Mouse (Mus musculus): ENCODE measurements at regions not wholly inside any gene's neighbourhood (a gene's known extent, or its start where the extent isn't known, plus 50 kb on each side); places are given as distances from the start of the nearest gene placed in this dataset.
A peak's percentile ranks its signal among the peaks of the same experiment; 100 is the strongest.

DNA sequence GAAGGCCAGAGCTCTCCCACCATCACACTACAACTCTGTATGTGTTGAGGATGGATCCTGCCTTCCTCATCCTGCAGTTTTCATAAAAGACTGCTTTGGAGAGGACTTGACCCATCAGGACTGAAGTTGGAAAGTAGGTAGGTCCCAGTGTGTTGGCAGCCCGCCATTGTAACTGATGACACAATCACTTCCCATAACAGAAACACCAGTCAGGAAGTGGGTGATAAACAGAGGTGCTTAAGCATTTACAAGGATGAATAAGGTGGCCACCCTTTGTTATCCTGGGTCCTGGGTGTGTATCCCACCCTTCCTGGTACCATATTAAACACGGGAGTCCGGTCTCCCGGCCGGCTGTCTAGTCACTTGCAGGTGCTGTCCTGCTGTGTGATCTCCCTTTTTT lies 118.3 kb downstream of the Snx10 start:
- no peak for DNase-seq

- DNase-seq, result no peak
These were observed 125.1 kb downstream of the Snx10 start for GRCm38 (mm10) chr6:51648813-51649212.

GRCm38 (mm10) chr6:51653753-51654152 lies 130.1 kb downstream of the Snx10 start:
- no peak for DNase-seq

GRCm38 (mm10) chr6:51654991-51655390 lies 131.3 kb downstream of the Snx10 start:
- no peak for DNase-seq

GRCm38 (mm10) chr6:51656078-51656477 lies 132.4 kb downstream of the Snx10 start:
- DNase-seq, result no peak

DNA sequence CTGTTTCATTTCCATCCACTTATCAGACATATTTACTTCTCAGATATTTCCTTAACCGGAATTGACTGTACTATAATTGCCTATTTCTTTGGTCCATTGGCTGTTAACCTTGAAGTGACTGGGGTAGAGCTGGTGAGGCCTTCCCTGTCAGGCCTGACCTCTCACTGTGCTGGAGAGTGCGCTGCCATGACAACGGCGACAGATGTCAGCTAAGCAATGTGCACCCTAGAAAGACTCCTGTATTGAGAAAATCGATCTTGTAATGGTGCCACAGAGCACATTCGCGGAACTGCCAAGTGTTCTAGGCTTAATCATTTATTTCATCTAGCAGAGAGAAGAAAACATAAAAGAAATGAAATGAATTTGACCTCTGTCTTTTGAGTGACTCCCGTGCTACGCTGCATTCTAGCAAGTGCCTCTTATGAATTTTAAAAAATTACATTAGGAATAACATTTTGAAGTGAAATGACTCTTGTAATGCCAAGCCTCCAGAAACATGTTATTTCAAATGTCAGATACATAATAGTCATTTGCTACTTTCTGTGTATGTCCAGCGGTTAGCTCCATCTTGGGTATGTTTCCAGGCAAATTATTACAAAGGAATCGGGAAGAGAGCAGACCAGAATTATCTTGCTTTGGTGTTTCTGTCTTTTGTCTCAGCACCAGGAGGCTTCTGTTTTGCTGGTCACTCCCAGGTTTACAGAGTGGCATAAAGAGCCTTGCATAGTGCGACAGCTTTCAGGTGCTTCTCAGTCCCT lies 133.4 kb downstream of the Snx10 start:
- peak; percentile 70 for DNase-seq

GRCm38 (mm10) chr6:51658360-51658759 lies 134.7 kb downstream of the Snx10 start:
- peak; percentile 70 for DNase-seq

DNA sequence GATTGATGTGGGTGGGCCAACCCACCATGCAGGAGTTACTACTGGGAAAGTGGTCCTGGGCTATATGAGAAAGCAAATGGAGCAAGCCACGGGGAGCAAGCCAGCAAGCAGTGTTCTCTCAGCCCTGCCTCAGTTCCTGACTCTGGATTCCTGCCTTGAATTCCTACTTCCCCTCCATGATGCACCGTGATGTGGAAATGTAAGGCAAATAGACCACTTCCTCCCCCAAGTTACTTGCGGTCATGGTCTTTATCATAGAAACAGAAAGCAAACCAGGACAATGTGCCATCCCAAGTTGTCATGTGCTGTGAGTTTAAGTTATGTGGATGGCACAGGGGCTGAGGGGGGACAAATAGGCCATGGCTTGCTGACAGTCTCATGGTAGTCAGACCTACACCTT lies 139.5 kb downstream of the Snx10 start:
- no peak for DNase-seq

- no peak for DNase-seq
These were observed 140.3 kb downstream of the Snx10 start for GRCm38 (mm10) chr6:51664049-51664448.

GRCm38 (mm10) chr6:51667022-51667421 lies 143.3 kb downstream of the Snx10 start:
- no peak for DNase-seq

- DNase-seq, result no peak
These were observed 151.7 kb downstream of the Snx10 start for GRCm38 (mm10) chr6:51675342-51675945.

DNA sequence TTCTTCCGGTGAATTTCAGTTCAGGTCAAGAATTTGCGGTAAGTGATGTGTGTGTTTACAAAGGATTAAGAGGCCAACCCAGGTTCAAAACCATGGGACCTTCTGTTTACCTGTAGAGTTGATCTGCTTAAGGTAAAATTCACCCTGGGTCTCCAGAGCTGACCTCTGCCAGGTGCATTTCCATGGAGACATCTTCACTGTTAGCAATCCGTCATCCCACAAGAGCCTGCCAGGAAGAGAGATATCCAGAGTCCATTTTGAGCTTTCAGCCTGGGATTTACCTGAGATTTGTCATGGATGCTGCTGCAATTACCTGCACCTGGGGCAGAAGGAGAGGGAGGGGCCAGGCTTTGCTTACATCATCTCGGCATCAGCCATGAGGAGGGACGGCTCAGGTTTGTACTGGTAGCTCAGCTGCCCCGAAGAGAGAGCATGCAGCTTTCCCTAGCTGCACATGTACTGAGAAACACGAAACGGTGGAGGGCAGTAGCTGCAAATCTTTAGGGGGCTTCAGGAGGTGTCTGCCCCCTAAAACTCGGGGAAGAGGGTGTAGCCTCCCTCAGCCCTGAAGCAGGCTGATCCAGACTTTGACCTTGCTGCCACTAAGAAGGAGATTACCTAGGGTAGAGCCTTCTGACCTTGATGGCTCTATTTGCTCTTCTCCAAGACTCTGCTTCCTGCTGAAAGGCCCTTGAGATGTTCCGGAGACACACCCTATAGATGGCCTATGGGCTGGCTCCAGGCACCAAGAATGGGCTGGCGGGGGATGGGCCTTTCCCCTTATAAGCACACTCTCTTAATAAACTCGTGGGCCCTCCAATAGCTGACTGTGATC lies 153.7 kb downstream of the Snx10 start:
- DNase-seq, result no peak

DNA sequence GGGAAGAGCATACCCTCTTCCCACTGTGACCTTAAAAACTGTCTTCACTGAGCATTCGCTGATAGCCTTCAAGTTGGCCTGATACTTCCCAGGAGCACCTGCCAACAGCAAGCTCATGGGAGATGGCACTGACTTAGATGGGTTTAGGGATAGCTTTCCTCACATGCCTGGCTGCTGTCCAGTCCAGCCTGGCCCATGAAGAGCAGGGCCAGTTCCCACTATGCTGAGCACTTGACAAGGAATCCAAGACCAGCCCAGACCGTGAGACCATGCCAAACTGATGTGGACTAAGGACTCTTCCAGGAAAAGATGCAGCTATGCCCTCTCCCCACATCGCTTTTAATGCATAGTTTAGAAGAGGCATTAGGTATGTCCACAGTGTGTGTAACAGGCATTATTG lies 155.0 kb downstream of the Snx10 start:
- no peak for DNase-seq

DNA sequence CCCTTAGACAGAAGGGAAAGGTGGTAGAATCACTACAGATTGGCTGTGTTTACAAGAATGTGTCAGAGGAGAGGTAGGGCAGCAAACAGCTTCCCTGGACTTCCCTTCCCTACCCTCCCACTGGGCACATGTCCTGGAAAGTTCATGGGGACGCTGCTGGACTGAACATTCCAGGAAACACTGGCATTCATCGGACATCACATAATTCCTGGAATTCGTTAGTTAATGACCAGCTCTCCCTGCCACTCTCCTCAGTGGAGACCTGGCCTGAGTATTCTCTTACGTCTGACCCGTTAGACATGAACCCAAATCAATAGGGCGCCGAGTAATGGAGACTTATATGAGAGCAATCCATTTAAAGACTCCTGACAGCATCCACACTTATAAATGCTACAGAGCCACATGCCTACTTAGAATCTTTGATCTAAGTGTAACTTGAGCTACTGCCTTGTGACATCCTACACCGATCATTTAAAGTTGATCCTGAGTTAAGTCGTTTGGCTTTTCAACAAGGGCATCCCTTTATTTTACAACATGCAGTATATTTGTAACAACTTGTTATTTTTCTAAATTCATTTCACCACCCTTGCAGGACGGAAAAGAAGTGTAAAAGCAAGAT lies 156.6 kb downstream of the Snx10 start:
- DNase-seq, result peak; percentile 31

DNA sequence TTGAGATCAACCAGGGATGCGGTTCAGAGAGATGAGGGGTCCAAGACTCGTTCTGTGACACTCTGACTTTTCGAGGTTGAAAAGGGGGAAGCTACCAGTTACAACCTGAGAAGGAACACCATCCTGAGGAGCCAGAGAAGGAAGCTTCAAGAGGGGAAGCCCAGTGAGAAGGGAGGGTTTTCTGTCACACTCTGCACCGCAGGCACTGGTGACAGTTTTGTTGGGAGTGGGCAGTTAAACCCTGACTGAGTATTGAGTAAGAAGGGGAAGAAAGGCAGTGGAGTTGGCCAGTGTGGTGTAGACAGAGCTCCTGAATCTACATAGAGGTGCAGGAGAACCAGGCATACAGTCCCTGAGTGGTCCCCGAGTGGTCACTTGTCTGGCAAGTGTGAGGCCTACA lies 159.4 kb downstream of the Snx10 start:
- DNase-seq, result no peak

- DNase-seq, result no peak
These were observed 162.1 kb downstream of the Snx10 start for GRCm38 (mm10) chr6:51685651-51686287.

- no peak for DNase-seq
These were observed 167.3 kb downstream of the Snx10 start for GRCm38 (mm10) chr6:51690795-51691563.

- DNase-seq, result no peak
These were observed 170.3 kb downstream of the Snx10 start for GRCm38 (mm10) chr6:51693984-51694383.

- no peak for DNase-seq
These were observed 172.7 kb downstream of the Snx10 start for GRCm38 (mm10) chr6:51696396-51696795.

- no peak for DNase-seq
These were observed 174.1 kb downstream of the Snx10 start for GRCm38 (mm10) chr6:51697754-51698153.

GRCm38 (mm10) chr6:51698244-51698643 lies 174.5 kb downstream of the Snx10 start:
- DNase-seq, result no peak
